Mouse (Mus musculus) right cerebral cortex, postnatal 10 days (tissue): ENCODE measurements around the gene 1190002N15Rik.

Experiments
- DNase-seq, 2 experiments: peaks; one replicate each; pipeline ENCODE4 v3.0.0; 2021; ENCODE audit warnings: low spot score in 2 of 2

The 1190002N15Rik gene

DNA sequence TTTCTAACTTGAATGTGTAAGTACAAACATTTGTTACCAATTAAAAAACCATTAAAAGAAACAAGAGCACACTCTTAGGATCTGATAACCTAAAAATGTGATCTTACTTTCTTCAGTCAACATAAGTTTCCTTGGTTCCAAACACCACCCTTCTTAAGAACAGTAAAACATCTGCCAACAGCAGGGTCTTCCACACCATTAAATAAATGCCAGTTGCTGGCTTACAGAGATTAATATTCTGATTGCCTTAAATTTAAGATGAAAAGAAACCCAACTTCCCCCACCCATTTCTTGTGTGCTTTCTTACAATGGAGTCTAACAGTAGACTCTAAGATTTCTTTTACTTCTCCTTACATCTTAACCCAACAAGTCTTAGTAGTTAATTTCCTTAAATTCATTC is 7.9 kb downstream of the 1190002N15Rik start:
- no peak for DNase-seq

DNA sequence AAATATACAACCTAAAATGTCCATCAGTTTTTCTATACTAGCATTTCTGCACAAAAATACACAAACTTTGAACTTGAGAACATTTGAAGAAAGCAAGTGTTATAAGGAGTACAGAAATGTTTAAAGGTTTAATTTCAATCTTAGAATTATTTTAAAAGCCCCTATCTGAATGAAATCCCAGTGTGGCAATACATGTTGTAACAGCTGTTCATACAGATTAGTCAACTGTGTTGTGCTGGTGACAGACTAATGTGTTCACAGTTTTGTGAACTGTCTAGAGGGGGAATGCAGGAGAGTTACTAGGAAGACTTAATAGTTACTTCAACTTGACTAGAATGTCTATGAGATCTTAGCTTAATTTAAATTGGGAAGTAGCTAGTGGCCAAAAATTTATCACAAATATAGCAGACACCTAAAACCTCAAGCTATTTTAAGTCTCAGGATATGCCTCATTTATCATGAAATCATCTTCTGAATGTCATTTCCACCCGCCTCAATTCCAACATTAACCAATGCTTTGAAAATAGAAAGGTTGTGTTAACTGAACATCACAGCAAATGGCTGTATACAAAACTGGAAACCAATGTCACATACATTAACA is 8.6 kb downstream of the 1190002N15Rik start:
- DNase-seq = no peak

DNA sequence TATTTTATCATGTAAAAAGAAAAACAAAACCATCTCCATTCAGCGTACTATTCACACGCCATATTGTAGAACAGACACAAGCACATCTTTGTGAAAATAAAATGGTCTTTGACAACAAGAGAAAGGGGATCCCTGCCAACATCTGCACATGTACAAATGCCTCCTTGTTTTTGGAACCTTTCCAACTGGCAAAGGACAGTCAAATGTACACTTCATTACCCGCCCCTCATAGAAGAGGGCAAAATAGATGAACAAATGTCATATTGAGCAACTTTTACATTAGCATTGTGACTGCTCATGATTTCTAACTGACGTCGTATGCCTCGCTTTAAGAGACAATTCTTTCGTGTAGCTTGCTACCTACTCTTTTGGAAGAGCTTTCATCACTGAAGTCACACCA is 11.4 kb downstream of the 1190002N15Rik start:
- DNase-seq = no peak

DNA sequence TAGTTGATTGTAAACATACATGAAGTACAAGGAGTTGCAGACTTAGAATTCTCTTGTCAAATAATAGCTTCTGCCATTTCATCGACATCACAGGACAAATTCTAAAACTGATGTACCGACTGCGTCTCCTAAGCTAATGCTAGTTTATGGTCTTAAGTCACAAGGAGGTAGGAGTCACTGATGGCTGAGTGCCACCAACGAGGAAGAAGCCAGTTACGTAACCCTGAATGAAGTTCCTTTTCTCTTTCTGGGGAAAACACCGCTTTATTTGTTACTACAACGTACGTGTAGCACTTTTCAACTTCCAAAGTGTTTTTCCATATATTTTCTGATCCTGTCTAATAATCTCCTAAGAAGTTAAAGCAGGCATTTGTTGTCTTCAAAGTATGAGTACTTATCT is 25.6 kb downstream of the 1190002N15Rik start:
- no peak for DNase-seq

DNA sequence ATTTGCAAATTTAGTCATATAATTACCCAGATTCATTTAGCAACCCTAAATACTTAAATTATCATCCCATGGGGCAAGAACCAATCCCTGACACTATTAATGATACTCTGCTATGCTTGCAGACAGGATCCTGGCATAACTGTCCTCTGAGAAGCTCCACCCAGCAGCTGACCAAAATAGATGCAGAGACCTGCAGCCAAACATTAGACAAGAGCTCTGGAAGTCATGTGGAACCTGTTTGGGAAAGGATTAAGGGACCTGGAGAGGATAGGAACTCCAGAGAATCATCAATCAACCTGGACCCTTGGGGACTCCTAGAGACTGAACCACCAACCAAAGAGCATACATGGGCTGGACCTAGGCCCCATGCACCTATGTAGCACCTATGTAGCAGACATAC is 26.7 kb downstream of the 1190002N15Rik start:
- DNase-seq = no peak

DNA sequence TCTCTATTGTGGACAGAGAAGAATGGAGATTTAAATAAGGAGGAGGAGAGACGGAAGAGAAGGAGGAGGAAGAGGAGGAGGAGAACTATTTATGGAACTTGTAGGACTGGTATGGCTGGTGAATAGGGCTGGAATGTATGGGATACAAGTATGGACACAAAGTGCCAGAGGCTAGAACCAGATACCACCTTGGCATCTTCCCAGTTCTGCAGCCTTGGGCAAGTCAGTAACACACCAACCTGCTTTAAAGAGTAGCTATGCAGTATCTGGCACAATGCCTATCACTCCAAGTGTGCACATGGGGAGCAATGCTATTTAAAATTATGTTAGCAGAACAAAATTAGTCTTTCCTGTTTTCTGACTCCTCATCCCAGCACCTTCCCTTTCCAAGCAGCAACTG is 30.9 kb downstream of the 1190002N15Rik start:
- DNase-seq = no peak

DNA sequence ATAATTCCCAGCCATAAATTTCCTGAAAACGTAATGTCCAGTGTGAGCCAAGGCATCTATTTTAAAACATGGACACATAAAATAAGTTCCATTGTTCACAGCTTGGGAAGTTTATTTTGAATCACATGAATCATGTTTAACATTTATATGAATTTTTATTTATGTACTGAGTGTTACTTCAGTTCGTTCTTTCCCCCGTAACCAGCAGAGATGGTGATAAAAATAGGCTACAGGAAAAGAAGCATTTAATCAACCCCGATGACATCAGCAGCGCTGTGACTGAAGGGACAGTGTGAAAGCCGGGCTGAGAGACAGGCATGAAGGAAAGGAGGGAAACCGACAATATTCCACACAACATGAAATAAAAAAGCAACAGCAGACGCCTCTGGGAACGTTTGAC is 46.4 kb downstream of the 1190002N15Rik start:
- peak; percentile 29 to 36 for DNase-seq

DNA sequence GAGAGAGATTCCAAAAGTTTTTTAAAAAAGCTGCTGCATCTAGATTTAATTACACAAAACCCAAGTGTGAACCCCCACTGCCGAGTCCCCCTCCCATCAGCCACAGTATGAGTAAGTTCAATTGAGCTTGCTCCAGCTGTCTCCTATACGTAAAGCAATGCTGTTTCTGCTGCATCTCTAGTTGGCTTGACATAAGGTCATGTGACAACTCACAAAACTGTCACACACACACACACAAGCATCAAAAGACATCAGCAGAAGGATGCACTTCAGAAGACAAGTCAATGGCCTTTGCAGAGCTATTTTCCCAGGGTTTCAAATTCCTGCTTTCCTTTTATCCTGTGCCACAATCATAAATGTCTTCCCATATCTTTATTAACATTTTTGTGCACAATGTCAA is 49.9 kb downstream of the 1190002N15Rik start:
- no peak for DNase-seq

DNA sequence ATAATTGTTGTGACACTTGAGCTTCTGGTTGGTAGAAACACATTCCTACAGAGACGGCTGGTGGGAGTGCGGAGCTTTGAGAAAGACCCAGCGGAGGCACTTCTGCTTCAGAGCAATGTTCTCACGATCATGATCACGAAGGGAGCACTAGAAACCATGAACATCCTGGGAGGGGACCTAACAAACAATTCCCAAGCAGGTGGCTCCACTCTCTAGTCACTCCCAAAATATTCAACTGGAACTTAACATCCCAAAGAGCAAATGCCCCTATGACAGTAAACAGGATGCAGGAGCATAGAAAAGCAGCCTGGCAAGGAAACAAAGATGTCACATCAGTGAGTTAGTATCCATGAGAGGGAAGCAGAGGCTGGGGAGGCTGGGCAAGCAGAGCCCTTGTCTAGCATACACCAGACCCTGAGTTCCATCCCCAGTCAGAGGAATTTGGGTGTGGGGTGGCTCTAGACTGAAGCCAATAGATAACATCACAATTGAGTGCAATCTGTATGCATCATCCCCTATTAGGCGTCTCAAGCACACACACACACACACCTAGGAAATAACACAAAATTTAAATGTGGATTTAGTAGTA is 54.5 kb downstream of the 1190002N15Rik start:
- peak in 1 of 2 experiments; percentile 28 for DNase-seq

DNA sequence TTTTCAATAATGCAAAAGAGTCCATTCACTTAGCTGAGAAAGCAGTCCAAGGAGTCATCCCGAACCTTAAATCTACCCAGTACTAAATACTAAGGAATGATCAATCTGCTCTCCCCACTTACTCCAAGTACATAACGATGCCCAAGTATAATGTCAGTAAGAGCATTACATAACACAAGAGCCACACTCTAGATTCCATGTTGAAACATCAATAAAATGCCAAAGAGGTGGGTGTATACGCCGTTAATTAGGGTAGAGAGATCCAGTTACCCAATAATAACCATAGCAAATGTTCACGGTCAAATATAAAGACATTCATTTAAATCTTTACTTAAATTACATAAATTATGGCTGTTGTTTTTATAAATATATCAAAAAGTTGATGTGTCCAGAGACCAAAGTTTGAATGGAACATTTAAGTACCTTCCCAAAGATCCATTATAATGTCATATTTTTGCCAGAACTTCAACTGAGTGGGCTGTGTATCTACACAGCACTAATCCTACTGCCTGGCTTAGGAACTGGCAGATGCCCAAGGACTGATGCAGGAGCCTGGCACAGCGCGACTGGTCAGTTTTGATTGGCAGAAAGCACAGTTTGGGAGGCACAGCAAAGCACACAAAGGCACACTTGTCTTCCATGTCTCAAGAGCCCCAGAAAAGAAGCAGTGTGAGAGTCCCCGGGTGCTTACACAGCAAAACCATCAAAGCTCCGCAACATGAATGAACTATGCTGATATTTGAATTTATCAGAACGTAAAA is 55.5 kb downstream of the 1190002N15Rik start:
- DNase-seq = peak; percentile 77 to 80

DNA sequence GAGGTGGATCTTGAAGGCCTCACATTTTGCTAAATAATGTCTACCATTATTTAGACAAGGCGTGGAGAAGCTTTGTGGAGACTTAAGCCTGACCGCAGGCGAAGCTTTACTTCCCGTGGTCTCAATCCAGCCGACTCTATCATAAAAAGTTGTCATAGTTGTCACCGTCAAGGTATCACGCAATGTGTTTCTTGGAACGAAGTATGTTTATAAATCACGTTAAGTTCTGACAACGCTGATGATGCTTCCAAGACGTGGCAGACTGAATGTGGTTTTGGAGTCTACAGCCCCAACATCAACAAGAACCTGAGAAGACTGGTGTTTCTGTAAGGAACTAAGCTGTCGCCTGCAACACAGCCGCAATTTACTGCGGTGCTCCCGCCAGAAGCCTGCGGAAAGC is 56.8 kb downstream of the 1190002N15Rik start:
- no peak for DNase-seq

DNA sequence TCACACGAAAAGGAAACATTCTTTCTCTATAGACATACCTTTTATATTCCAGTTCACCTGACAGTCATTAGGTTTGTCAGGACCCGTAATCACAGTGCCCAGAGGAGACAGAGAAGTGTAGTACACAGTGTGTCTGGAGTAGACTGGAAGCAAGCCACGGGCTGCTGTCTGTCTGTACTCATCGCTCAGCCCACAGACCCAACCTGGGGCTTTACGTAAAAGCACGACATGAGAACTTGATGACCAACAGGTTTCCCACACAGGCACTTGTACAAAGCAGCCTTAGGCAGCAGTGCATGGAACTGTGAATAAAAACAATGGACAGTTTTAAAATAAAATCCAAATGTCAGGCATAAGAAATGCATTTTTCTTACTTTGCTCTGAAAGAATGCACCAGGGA is 58.5 kb downstream of the 1190002N15Rik start:
- DNase-seq = no peak

DNA sequence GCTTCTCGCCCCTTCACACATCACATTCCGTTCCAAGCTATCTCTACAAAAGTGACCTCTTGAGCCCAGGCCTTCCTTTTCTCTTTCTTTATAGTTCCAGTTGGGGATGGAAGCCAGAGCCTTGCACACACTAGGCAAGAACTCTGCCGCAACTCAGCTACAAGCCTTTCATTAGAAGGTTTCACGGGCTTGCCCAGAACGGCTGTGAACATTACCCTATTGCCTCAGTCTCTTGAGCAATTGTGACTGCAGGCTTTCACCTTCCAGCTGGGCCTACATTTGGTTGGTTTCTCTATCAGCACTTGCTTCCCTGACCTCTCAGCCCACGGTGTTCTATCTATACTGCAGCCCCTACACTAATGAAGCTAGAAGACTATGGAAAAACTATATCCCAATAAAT is 58.9 kb downstream of the 1190002N15Rik start:
- no peak for DNase-seq

DNA sequence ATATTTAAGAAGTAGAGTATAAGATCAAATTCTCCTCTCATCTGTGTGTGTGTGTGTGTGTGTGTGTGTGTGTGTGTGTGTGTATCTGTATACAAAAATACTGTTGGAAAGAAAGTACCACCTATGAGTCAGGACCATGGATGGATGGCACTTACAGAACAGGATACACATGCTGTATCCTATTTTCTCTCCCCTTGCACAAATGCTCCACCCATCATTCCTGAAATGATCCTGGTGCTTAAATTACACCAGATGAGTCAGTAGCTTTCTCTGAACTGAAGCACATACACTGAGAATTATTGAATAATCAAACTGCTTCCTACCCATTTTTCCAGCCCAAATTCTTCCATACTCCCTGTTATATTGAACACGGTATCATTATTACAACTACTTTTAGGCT is 61.9 kb downstream of the 1190002N15Rik start:
- no peak for DNase-seq

DNA sequence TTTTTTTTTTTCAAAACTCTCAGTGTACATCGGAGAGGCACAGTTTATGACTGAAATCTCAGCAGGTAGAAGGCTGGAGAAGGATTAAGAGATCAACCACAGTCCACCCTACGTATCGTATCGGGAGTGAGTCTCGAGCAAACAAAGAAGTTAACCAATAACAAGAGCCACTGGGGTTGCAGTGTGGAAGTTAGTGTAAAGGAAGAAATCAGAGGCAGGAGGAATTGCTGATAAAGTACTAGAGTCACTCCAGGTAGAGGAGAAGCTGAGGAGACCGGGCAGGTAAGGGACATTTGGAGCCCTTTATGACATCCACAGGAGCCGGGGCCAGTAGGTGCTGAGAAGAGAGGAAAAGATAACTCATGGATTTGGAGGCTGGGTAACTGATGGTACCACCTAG is 64.0 kb downstream of the 1190002N15Rik start:
- no peak for DNase-seq

DNA sequence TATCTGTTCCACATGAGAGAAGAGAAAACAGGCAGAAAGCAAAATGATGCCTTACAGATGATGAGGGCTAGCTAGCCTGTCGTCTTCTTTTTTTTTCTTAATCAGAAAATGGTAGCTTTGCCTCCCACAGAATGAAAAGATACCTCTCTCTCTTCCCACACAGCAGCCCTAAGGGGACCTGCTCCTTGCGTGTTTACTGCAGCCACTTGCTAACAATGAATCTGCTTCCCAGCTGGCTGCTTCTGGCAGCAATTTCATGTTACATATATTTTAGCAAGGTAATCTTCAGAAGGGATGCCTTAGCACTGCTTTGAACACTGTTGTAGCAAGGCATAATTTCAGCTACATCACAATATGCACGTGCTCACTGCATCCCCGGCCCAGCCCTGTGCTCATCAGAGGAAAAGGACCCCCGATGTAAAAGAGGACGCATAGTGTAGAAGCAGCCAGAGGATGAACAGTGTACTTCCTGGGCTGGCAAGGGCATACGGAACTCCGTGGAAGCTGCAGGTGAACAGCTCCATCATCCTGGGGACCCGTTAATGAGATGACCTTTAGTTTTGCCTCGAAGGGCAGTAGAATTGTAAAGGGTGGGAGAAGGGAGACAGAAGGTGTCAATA is 64.8 kb downstream of the 1190002N15Rik start:
- DNase-seq = no peak

DNA sequence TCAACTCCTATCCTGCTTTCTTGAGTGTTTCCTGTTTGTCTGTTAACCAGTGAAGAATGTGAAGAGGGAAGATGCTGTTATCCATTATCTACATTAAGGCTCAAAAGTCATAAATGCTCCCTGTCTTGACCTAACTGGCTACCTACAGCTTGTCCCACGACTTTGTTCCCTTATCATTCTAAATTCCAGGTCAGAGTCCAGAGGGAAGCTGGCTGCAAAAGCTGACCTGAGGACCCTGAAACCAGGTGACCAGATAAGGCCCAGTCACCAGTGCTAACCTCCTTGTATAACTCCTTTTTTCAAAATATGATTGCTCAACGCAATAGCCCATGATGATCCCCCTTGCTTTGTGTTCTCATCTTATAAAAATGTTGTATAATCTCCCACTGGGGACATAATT is 66.4 kb downstream of the 1190002N15Rik start:
- DNase-seq = no peak
